Mouse (Mus musculus) heart, embryonic 10.5 days (tissue): Measurements from ENCODE around the gene Smim20. TPM values are rescaled to one million over a fixed set of nuclear protein-coding genes. Genes with fewer than 3 reads are reported as not detected.

Source experiments
- DNase-seq: peaks from one replicate; pipeline ENCODE4 v3.0.0-alpha.2; 2017; ENCODE audit warnings: low spot score
- H3K27ac ChIP-seq: fragments of 300-500 bp; sonication (generic); 2 replicates; pipeline ENCODE4 v1.5.1; 2016; ENCODE audit warnings: mild to moderate bottlenecking
- H3K27me3 ChIP-seq: fragments of 300-500 bp; sonication (generic); 2 replicates; pipeline ENCODE4 v1.6.1; 2016; ENCODE audit warnings: mild to moderate bottlenecking; ENCODE audit not compliant: poor library complexity, insufficient read depth, severe bottlenecking
- H3K36me3 ChIP-seq: fragments of 300-500 bp; sonication (generic); 2 replicates; pipeline ENCODE4 v1.6.1; 2016; ENCODE audit warnings: mild to moderate bottlenecking, moderate library complexity
- H3K4me1 ChIP-seq: fragments of 300-500 bp; sonication (generic); 2 replicates; pipeline ENCODE4 v1.6.1; 2016; ENCODE audit warnings: mild to moderate bottlenecking
- H3K4me3 ChIP-seq: fragments of 300-500 bp; sonication (generic); 2 replicates; pipeline ENCODE4 v1.5.1; 2016; ENCODE audit warnings: mild to moderate bottlenecking, moderate library complexity
- H3K9me3 ChIP-seq: fragments of 300-500 bp; sonication (generic); 2 replicates; pipeline ENCODE4 v1.6.1; 2016; ENCODE audit warnings: mild to moderate bottlenecking, moderate library complexity
- WGBS: fragments of 180-500 bp; shearing (Covaris S2); methylation state at CpG from one replicate; pipeline ENCODE4 v1.1.7; 2016; 5-methylcytosine and 5-hydroxymethylcytosine counted together
- polyA plus RNA-seq: library from polyadenylated mRNA; unstranded; fragments of >200 nt; fragmentation: Nextera tagmentation; extraction: Ambion mirVana; gene quantifications from 2 replicates; pipeline ENCODE4 v1.2.1, GENCODE M21; 2016

The Smim20 gene
- polyA plus RNA-seq, 1 experiment from 2014 or later, result 104 TPM

DNA sequence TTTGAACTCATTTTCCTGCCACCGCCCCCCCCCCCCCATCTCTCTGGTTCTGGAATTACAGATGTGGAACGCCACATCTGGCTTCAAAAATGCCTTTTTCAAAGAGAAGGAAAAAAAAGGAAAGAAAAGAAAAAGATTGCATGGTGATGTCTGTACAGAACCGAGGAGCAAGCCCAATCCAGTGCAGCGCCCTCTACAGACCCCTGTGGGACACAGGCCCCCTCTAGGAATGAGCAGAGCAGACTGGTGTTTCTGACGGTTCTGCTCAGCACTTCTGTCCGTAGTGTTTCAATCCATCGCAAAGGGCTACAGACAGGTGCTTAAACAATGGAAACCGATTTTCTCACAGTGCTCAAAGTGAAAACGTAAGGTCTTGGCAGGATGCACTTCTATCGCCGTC is 55.6 kb downstream of the Smim20 start:
- Histone ChIP-seq H3K4me3 (no peak overlapping the region; the same call in 1 of the 2 replicates), H3K36me3 (no peaks in the 10 kb centered on the region), H3K9me3 (no peaks in the 10 kb centered on the region), H3K27ac (peak overlapping the region; percentile 56; the same call in 1 of the 2 replicates), H3K4me1 (peaks cover 17% of the 10 kb centered on the region), H3K27me3 (peaks cover 19% of the 10 kb centered on the region; the same call in 1 of the 2 replicates)
- DNase-seq, result no peak
- WGBS, result 80% methylated on average over 11 of the region's 11 CpGs

DNA sequence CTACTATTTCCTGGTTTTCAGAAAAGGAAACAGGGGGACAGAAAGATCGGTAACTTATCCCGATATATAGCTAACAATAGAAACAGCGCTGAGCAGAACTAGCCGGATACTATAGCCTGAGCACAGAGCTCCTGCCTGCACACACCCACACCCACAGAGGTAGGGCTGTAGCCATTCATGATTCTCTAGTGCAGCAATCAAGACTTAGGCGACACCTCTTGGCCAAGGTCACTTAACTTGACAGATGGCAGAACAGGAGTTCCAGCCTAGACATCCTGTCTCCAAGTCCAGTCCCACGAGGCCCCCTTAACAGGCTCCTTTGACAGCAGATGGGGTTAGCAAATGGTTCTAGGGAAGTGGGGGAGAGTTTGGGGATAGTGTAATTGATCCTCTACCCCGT is 56.2 kb downstream of the Smim20 start:
- WGBS, result 24% methylated on average over 7 of the region's 7 CpGs
- no peaks in the 10 kb centered on the region for H3K9me3 ChIP-seq
- DNase-seq, result peak; percentile 79

DNA sequence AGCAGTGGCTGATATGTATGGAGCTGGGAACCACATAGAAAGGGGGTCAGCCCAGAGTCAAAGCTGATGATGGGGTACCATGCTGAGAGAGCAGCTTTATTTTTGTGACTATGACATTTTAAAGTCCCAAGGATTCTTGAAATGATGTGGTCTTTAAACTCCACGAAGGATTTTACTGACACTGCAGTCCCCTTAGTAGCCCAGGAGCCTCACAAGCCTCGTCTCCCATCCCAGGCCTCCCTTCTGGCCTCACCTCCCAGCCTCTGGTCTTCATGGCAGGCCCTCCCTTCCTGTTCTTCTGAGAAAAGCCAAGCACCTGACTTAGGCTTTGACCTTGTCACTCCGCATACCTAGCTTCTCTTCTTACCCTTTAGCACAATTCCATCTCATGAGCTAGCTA is 57.4 kb downstream of the Smim20 start:
- Histone ChIP-seq H3K4me3 (no peak overlapping the region), H3K4me1 (peaks cover 17% of the 10 kb centered on the region), H3K9me3 (no peaks in the 10 kb centered on the region), H3K27me3 (peaks cover 19% of the 10 kb centered on the region; the same call in 1 of the 2 replicates), H3K36me3 (no peaks in the 10 kb centered on the region), H3K27ac (no peak overlapping the region)
- DNase-seq, result no peak
- 84% methylated on average over 3 of the region's 3 CpGs for WGBS

More for the DNA sequence above, 56.2 kb downstream of the Smim20 start:
- Histone ChIP-seq H3K36me3 (no peaks in the 10 kb centered on the region), H3K27ac (0 out of 2 replicates have a peak overlapping the region, but pooled peaks have one; percentile 56), H3K4me3 (no peak overlapping the region; the same call in 1 of the 2 replicates), H3K4me1 (peaks cover 17% of the 10 kb centered on the region), H3K27me3 (peaks cover 19% of the 10 kb centered on the region; the same call in 1 of the 2 replicates)

DNA sequence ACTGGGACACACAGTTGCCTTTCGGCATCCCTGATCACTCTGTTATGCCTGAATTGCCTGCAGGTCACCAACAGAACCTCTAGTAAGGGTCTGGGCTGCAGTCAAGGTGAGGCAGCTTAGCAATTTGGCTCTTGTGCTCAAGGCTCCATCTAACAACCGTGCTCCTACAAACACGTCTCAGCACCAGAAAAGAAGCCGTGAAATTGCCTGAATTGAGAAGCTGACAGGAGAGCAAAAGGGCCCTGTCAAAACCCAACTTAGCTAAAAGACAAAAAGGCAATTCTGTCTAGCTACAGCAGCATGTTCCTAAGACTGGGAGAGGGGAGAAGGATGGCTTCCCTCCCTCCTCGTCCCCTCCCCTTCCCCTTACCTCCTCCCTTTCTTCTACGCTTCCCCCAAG is 57.9 kb downstream of the Smim20 start:
- Histone ChIP-seq H3K27me3 (peaks cover 19% of the 10 kb centered on the region; the same call in 1 of the 2 replicates), H3K36me3 (no peaks in the 10 kb centered on the region), H3K4me3 (no peak overlapping the region), H3K27ac (no peak overlapping the region), H3K4me1 (peaks cover 17% of the 10 kb centered on the region), H3K9me3 (no peaks in the 10 kb centered on the region)
- DNase-seq, result no peak
- 63% methylated on average over 6 of the region's 6 CpGs for whole genome bisulfite sequencing

DNA sequence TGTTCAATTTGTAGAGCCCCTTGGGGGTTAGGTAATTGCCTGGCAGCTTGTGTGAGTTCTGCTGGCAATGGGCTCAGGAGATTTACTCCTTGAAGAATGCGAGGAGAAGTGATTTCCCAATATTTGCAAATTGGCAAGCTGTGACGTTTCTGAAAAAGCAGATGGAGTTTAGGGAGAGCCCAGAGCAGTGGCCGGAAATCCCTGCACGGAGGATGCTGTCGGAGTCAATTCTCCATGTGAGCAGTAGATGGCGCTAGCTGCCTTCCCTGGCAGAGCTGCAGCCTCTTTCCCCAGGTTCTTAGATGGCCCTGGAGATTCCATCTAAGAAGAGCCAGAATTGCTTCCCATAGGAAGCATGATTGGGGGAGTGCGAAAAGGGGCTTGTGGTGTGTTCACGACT is 59.1 kb downstream of the Smim20 start:
- DNase-seq, result peak; percentile 79
- H3K27ac ChIP-seq, result no peak overlapping the region
- H3K9me3 ChIP-seq, result no peaks in the 10 kb centered on the region
- H3K4me1 ChIP-seq, result peaks cover 17% of the 10 kb centered on the region
- peaks cover 19% of the 10 kb centered on the region; the same call in 1 of the 2 replicates for H3K27me3 ChIP-seq
- H3K4me3 ChIP-seq, result no peak overlapping the region
- H3K36me3 ChIP-seq, result no peaks in the 10 kb centered on the region
- WGBS, result 3% methylated on average over 8 of the region's 8 CpGs

DNA sequence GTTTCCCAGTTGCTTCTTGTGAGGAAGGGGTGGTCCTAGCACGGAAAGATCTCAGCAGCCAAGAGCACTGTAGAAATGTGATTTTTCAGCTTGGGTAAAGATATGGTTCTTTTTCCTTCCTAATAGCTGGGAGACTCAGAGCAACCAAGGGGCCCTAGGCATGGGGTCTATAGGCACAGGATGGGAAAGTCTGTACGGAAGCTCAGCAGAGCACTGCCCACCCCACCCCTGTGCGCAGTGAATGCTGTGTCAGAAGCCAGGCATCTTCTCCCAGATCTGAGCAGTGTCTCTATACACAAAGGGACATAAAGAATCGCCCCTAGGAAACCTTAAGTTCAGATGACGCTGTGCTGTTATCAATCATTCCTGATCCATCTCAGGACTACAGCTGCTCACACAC is 59.6 kb downstream of the Smim20 start:
- 66% methylated on average over 5 of the region's 5 CpGs for WGBS
- Histone ChIP-seq H3K27me3 (peaks cover 19% of the 10 kb centered on the region; the same call in 1 of the 2 replicates), H3K4me1 (peaks cover 17% of the 10 kb centered on the region), H3K27ac (no peak overlapping the region), H3K9me3 (no peaks in the 10 kb centered on the region), H3K36me3 (no peaks in the 10 kb centered on the region), H3K4me3 (no peak overlapping the region)
- DNase-seq, result no peak

Other genes with a start within 250 kb of the Smim20 start
- not detected in 2 replicates for gene Slc34a2, start 229.0 kb upstream of the Smim20 start, polyA plus RNA-seq
- gene Sel1l3, start 53.2 kb upstream of the Smim20 start, polyA plus RNA-seq, result 1.7 and 1.9 TPM in 2 replicates
- 23.9 and 24.6 TPM in 2 replicates for gene Rbpj, start 199.1 kb downstream of the Smim20 start, polyA plus RNA-seq